Mouse (Mus musculus): Measurements from ENCODE around the gene Rhot2.

Gene Rhot2

DNA sequence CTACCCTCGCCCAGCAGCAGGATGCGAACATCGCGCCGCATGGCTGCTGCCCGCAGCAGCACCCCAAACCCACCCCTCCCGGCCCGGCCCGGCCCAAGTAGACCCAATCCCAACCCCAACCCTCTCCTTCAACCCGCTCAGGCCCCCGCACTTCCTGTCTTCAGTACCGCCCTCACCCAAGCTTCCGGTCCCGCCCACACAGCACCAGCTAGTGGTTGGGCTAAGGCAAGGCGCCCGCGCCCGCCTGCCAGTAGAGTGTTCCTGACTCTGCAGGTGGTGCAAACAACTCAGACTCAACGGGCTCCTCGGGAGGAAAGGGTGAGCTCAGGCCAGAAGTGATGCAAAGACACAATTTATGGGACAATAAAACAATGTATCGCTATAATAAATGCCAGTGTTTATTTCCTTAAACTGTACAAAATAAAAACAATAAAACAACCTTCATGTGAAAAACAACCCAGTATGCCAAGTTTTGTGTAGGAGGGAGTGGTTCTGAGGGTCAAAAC lies at the start of gene Rhot2:
Rhot2 (minus strand) TSS at position 456 of the 506 bp plus-strand sequence.
- peak; percentile 94 to 95 for DNase-seq (ENCODE audit: low spot score in 2 of 2)

DNA sequence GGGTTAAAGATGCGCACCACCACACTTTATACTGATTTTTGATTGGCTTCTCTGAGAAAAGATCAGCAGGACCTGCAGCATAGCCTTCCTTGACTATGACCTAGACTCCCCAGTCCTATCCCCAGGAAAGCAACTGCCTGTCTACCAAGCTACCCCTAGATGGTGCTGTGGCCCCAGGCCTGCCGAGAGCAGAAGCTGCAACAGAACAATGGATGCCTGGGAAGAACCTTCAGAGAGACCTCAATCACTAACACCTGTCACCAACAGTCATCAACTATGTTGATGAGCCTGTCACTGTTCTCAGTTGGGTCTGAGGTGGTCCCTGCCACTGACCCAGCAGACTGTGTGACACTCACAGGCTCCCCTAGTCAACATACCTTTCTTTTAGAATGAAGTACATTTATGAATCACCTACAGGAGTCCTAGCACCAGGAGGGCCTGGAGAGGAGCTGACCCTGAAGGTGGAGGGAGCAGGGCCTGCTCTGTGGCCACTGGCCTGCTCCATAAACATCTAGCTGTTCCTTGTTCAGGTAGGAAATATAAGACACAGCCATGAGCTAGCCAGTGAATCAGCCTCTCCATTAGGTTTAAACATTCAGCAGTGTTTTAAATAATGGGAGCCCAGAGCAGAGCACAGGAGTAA lies 49.4 kb upstream of the Rhot2 start:
- DNase-seq (ENCODE audit: low spot score in 2 of 2) = peak; percentile 63 to 73

DNA sequence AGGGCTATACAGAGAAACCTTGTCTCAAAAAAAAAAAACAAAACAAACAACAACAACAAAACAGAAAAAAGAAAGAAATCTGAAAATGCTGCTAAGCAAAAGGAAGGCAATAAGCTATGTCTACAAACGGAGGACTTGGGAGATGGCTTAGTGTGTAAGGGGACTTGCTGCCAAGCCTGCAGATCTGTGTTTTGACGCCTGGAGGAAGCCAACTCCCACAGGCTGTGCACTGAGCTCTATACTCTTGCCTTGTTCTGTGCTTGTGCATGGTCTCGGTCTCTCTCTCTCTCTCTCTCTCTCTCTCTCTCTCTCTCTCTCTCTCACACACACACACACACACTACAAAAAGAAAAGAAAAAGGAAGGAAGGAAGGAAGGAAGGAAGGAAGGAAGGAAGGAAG lies 44.2 kb upstream of the Rhot2 start:
- DNase-seq (ENCODE audit: low spot score in 2 of 2) = no peak

DNA sequence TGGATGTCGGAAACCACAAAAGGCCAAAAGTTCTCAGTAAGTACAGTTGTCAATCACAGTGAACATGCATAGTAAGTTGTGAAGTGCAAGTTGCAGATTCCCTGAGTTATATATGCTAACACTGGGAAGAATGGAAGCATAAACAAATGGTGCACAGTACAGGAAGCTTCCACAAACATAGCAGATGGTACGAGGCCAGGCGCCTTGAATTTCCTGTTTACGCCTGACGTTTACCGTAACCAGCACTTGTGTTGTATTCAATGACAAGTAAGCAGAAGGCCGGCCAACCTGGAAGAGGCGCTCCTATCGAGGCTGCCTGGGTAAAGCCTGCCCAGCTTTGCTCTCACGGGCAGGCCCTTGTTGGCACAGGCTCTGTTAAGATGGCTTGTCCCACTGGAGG lies 42.8 kb upstream of the Rhot2 start:
- DNase-seq (ENCODE audit: low spot score in 2 of 2) = no peak

- DNase-seq (ENCODE audit: low spot score in 2 of 2) = no peak
Measured at GRCm38 (mm10) chr17:25886806-25887205, 42.2 kb upstream of the Rhot2 start.

DNA sequence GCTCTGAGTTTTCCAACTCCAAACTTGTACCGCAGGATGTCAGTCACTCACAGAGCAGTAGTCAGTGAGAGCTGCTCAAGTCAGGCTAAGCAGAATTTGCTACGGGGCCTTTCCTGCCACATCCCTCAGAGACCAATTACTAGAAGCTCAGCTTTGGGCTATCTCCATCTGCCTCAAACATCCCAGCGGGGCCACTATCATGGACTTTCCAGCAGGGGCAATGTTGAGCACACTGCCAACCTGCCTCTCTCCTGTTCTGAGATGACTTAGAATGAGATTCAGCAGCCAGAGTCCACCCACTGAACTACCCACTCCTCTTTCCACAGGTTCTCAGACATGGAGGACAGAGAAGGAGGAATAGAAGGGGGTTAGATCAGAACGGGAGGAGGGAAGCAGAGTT lies 41.0 kb upstream of the Rhot2 start:
- DNase-seq (ENCODE audit: low spot score in 2 of 2) = no peak

DNA sequence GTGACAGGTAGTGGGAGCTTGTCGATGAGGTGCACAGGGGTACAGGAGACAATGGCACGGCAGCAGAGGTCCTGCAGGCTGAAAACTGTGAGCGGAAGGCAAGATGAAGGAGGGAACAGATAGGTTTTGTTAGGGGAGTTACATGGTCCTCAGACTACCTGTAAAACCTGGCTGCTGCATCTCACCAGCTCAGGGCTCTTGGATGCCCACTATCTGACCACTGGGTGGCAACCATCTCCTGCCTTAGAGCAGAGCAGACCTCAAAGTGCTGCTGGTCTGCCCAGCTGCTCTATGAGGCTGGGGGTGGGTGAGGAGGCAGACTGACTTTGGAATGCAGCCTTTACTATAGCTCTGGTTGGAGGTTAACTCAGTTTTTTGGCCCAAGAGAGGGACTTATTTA lies 39.2 kb upstream of the Rhot2 start:
- DNase-seq (ENCODE audit: low spot score in 2 of 2) = no peak

GRCm38 (mm10) chr17:25883268-25883667 lies 38.6 kb upstream of the Rhot2 start:
- DNase-seq (ENCODE audit: low spot score in 2 of 2) = no peak

GRCm38 (mm10) chr17:25882306-25882705 lies 37.7 kb upstream of the Rhot2 start:
- DNase-seq (ENCODE audit: low spot score in 2 of 2) = no peak

GRCm38 (mm10) chr17:25881691-25882090 lies 37.0 kb upstream of the Rhot2 start:
- no peak for DNase-seq (ENCODE audit: low spot score in 2 of 2)

DNA sequence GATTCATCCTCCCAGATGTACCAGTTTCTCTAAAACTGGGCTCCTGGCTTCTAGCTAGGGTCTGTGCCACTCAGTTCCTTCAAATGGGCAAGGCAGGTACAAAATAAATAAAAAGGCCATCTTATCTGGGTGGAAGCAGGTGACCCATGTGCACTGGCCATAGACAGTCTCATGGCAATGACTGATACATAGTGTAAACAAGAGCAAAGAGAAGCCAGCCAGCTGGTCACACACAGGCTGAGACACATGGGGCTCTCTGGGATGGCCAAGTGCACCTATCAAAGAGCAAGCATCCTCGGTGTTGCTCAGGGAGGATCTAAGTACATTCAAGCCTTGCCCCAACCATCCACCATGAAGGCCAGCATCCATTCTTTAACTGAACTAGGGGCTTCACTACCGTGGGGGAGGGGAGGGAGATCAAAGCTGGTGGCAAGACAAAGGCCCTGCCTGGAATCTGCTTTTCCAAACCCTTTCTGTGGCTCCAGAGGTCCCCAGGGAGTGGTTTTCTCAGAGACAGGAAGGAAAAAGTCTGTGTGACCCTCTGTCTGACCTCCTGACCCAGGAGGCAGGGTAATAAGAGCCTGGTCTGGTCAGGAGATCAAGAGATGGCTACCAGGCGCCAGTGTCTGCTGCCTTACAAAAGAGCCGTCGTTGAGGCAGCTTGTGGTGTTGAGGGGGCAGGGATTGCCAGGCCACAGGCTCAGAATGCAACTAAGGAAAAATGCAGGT lies 36.4 kb upstream of the Rhot2 start:
- no peak for DNase-seq (ENCODE audit: low spot score in 2 of 2)

- DNase-seq (ENCODE audit: low spot score in 2 of 2) = no peak
Measured at GRCm38 (mm10) chr17:25880196-25880910, 35.7 kb upstream of the Rhot2 start, which contains the start of gene Wfikkn1. Gene Wfikkn1, minus strand, starts transcription at chr17:25880858.

DNA sequence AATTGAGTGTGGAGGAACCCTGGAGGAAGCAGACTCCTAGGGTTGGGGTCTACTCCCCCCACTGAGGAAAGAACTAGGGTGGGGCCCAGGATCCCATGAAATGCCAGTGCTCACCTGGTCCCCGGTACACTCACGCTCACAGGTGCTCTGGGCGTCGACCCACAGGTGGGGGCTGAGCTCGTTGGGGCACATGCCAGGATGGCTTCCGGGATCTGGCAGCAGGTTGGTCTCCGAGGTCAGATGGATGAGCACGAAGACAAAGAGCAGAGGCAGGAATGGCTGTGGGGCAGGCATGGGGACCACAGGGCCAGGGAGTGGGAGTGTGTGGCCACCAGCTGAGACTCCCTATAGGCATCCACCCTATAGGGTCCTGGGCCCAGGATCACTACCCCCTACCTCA lies 35.1 kb upstream of the Rhot2 start:
- no peak for DNase-seq (ENCODE audit: low spot score in 2 of 2)

- peak in 1 of 2 experiments; percentile 56 for DNase-seq (ENCODE audit: low spot score in 2 of 2)
Measured at GRCm38 (mm10) chr17:25879261-25879660, 34.6 kb upstream of the Rhot2 start.

- DNase-seq (ENCODE audit: low spot score in 2 of 2) = no peak
Measured at GRCm38 (mm10) chr17:25878611-25879180, 34.0 kb upstream of the Rhot2 start.

- no peak for DNase-seq (ENCODE audit: low spot score in 2 of 2)
Measured at GRCm38 (mm10) chr17:25877741-25878610, 33.3 kb upstream of the Rhot2 start.

DNA sequence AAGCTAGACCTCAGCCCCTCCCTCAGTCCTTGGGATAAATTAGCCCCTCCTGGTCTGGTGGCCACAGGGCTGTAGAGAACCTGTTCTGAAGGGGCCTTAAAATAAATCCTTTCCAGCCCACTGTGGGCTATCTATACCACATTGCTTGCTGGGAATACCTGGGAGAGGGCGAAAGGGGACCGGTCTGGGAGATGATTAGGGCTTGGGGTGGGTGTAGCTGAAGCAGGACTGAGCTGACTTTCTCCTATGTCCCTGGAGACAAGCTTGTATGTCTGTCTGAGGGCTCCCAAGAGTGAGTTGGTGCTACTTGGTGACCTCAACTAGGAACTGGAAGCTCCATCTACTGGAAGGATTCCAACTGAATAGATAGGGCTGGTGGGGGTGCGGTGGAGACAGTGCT lies 32.4 kb upstream of the Rhot2 start:
- DNase-seq (ENCODE audit: low spot score in 2 of 2) = no peak

GRCm38 (mm10) chr17:25876347-25876915 lies 31.8 kb upstream of the Rhot2 start:
- no peak for DNase-seq (ENCODE audit: low spot score in 2 of 2)

GRCm38 (mm10) chr17:25875171-25876136 lies 30.8 kb upstream of the Rhot2 start:
- peak; percentile 91 for DNase-seq (ENCODE audit: low spot score in 2 of 2)

DNA sequence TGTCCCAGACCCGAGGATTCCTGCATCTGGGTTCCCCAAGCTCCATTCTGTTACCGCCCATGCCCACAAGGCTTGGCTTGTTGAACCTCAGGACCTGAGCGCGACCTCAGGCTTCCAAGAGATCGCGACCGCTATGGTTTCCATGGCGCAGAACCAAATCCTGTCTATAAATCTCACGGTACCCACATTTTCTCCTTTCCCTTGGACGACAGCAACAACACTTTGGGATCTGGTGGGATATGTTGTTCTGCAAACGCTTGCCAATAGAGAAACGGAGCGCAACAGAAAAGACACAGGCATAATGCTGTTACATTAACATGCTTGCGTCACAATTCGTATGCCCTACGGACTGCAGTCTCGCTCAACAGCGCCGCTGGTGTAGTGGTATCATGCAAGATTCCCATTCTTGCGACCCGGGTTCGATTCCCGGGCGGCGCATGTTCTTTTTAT lies 30.1 kb upstream of the Rhot2 start, which contains the start of gene Mettl26:
Mettl26 (plus strand) TSS at position 354 of the 450 bp plus-strand sequence.
- peak; percentile 100 for DNase-seq (ENCODE audit: low spot score in 2 of 2)
